Mouse (Mus musculus): ENCODE data around the gene Rap1b. TPM values are rescaled to one million over a fixed set of nuclear protein-coding genes. Genes with fewer than 3 reads are reported as not detected.

Gene Rap1b
- polyA plus RNA-seq, 1 experiment from 2014 or later, result 181 TPM

DNA sequence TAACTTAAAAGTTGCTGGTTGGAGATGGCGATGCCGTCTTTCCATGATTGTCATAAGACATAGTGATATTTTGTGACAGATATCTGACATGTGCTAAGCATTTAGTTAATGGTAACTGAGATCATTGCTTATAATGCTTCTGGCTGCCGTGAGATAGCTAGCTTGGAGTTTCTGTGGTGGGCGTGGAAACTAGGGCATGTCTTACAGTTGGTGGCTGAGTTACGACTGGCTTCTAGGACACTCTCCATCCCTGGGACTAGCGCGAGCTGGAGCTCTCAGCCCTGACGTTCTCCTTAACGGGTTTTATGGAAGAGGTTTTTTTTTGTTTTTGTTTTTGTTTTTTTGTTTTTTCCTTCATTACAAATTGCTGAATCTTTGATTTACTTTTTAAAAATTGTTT lies 32.8 kb upstream of the Rap1b start:
- Histone ChIP-seq H3K27me3 (ENCODE audit: control insufficient read depth, insufficient read depth, low read length) (no peaks in the 10 kb centered on the region), H3K9me3 (ENCODE audit: control insufficient read depth, low read length) (no peaks in the 10 kb centered on the region), H3K9ac (no peak overlapping the region), H3K4me1 (replicated peaks; ENCODE audit: control insufficient read depth, insufficient read depth, low read length) (no peaks in the 10 kb centered on the region), H3K4me2 (replicated peaks) (no peak overlapping the region), H3K4me3 (replicated peaks; ENCODE audit: low read length) (no peak overlapping the region), H3K36me3 (replicated peaks; ENCODE audit: control insufficient read depth, insufficient read depth) (no peaks in the 10 kb centered on the region), H3K27ac (no peak overlapping the region)
- WGBS, result 91% methylated on average over 9 of the region's 9 CpGs
- ATAC-seq (ENCODE audit: low FRiP score), result no peak
- no peak for DNase-seq (ENCODE audit: low spot score)

DNA sequence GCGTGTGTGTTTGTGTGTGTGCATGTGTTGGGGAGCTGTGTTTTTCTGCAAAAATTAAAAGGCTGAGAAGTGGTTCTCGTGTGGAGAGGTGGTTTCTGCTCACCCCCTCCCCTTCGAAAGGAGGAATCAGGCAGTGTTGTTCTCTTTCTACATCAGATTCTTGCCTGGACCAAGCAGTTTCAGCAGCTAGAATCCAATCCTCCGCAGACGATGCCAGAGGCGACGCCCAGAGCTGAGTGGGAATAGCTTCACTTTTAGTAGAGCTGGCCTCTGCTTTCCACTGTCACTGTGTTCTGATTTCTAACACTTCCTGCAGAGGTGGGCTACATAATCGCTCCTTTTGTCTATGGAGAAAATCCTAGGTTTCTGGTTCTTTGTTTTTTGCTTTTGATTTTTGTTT lies 31.0 kb upstream of the Rap1b start:
- Histone ChIP-seq H3K27me3 (ENCODE audit: control insufficient read depth, insufficient read depth, low read length) (no peaks in the 10 kb centered on the region), H3K36me3 (replicated peaks; ENCODE audit: control insufficient read depth, insufficient read depth) (no peaks in the 10 kb centered on the region), H3K4me2 (replicated peaks) (no peak overlapping the region), H3K27ac (no peak overlapping the region), H3K9ac (no peak overlapping the region), H3K4me1 (replicated peaks; ENCODE audit: control insufficient read depth, insufficient read depth, low read length) (no peaks in the 10 kb centered on the region), H3K4me3 (replicated peaks; ENCODE audit: low read length) (no peak overlapping the region), H3K9me3 (ENCODE audit: control insufficient read depth, low read length) (no peaks in the 10 kb centered on the region)
- ATAC-seq (ENCODE audit: low FRiP score) (no peak), DNase-seq (ENCODE audit: low spot score) (no peak)
- 85% methylated on average over 8 of the region's 8 CpGs for WGBS

GRCm38 (mm10) chr10:117876400-117876799 lies 30.6 kb upstream of the Rap1b start:
- H3K4me1 ChIP-seq (replicated peaks; ENCODE audit: control insufficient read depth, insufficient read depth, low read length), result no peaks in the 10 kb centered on the region
- WGBS, result 92% methylated on average over 18 of the region's 18 CpGs
- no peak overlapping the region for H3K4me2 ChIP-seq (replicated peaks)
- no peak for DNase-seq (ENCODE audit: low spot score)
- no peak overlapping the region for H3K9ac ChIP-seq
- no peak for ATAC-seq (ENCODE audit: low FRiP score)
- H3K4me3 ChIP-seq (replicated peaks; ENCODE audit: low read length), result no peak overlapping the region
- H3K36me3 ChIP-seq (replicated peaks; ENCODE audit: control insufficient read depth, insufficient read depth), result no peaks in the 10 kb centered on the region
- no peaks in the 10 kb centered on the region for H3K27me3 ChIP-seq (ENCODE audit: control insufficient read depth, insufficient read depth, low read length)
- no peak overlapping the region for H3K27ac ChIP-seq
- H3K9me3 ChIP-seq (ENCODE audit: control insufficient read depth, low read length), result no peaks in the 10 kb centered on the region

DNA sequence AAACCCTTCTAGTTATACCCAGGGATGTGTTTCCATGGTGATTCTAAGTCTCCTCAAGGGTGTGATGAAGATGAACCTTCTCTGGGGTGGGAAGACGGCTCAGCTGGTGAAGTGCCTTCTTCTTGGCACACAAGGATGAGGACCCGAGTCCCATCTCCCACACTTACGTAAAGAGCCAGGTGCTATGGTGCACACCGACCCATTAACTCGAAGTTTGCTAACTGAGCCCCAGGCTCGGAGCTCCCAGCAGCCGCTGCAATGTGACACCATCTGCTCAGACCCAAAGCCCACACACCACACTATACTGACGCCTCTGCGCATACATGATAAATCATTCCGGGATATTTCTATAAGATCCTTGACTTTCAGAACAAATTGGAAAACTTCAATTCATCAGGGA lies 29.1 kb upstream of the Rap1b start:
- 75% methylated on average over 10 of the region's 10 CpGs for WGBS
- no peaks in the 10 kb centered on the region for H3K27me3 ChIP-seq (ENCODE audit: control insufficient read depth, insufficient read depth, low read length)
- no peak overlapping the region for H3K9ac ChIP-seq
- no peaks in the 10 kb centered on the region for H3K36me3 ChIP-seq (replicated peaks; ENCODE audit: control insufficient read depth, insufficient read depth)
- no peaks in the 10 kb centered on the region for H3K9me3 ChIP-seq (ENCODE audit: control insufficient read depth, low read length)
- H3K4me3 ChIP-seq (replicated peaks; ENCODE audit: low read length), result no peak overlapping the region
- DNase-seq (ENCODE audit: low spot score), result no peak
- no peak for ATAC-seq (ENCODE audit: low FRiP score)
- no peak overlapping the region for H3K27ac ChIP-seq
- H3K4me2 ChIP-seq (replicated peaks), result no peak overlapping the region
- H3K4me1 ChIP-seq (replicated peaks; ENCODE audit: control insufficient read depth, insufficient read depth, low read length), result no peaks in the 10 kb centered on the region

DNA sequence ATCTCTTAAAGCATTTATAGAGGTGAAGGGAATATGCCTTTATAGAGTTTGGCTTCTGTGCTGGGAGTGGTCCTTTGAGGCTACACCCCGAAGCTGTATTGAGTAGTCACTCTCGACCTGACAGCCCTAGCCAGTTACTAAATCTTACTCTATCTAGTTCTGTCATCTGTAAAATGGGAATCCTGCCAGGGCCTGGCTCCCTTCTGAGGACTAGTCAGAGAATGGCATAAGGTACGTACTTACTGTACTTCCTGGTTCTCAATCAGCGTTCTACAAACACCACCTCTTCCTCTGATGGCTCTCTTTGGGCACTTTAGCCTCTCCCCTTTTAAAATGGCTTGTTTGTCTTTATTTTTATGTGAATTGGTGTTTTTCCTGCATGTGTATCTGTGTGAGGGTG lies 28.1 kb upstream of the Rap1b start:
- Histone ChIP-seq H3K4me1 (replicated peaks; ENCODE audit: control insufficient read depth, insufficient read depth, low read length) (no peaks in the 10 kb centered on the region), H3K27me3 (ENCODE audit: control insufficient read depth, insufficient read depth, low read length) (no peaks in the 10 kb centered on the region), H3K9ac (no peak overlapping the region), H3K36me3 (replicated peaks; ENCODE audit: control insufficient read depth, insufficient read depth) (no peaks in the 10 kb centered on the region), H3K9me3 (ENCODE audit: control insufficient read depth, low read length) (no peaks in the 10 kb centered on the region), H3K4me2 (replicated peaks) (no peak overlapping the region), H3K27ac (no peak overlapping the region), H3K4me3 (replicated peaks; ENCODE audit: low read length) (no peak overlapping the region)
- ATAC-seq (ENCODE audit: low FRiP score) (no peak), DNase-seq (ENCODE audit: low spot score) (no peak)
- WGBS, result 90% methylated on average over 4 of the region's 4 CpGs

- no peak overlapping the region for H3K9ac ChIP-seq
- no peak for ATAC-seq (ENCODE audit: low FRiP score)
- no peak overlapping the region for H3K4me3 ChIP-seq (replicated peaks; ENCODE audit: low read length)
- no peak for DNase-seq (ENCODE audit: low spot score)
- no peaks in the 10 kb centered on the region for H3K36me3 ChIP-seq (replicated peaks; ENCODE audit: control insufficient read depth, insufficient read depth)
- no peaks in the 10 kb centered on the region for H3K27me3 ChIP-seq (ENCODE audit: control insufficient read depth, insufficient read depth, low read length)
- H3K4me1 ChIP-seq (replicated peaks; ENCODE audit: control insufficient read depth, insufficient read depth, low read length), result no peaks in the 10 kb centered on the region
- 86% methylated on average over 10 of the region's 10 CpGs for WGBS
- H3K27ac ChIP-seq, result no peak overlapping the region
- H3K4me2 ChIP-seq (replicated peaks), result no peak overlapping the region
- H3K9me3 ChIP-seq (ENCODE audit: control insufficient read depth, low read length), result no peaks in the 10 kb centered on the region
These were observed 26.6 kb upstream of the Rap1b start for GRCm38 (mm10) chr10:117872468-117872867.

DNA sequence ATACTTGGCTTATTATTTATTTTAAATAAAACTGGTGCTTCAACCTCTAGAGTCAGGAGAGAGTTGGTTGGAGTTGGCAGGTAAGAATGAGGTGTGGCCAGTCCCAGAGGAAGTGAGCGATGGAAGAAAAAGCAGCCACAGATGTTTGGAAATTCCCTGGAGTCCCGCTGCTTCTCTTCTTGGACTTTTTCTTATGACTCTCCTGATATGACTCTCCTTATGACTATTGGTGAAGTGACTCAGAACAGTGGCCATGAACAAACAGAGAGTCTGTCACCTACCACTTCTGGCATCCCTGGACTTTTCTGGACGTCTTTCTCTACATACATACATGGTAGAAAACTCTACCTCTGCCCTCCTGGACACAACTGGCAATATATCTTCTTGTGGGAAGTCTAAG lies 21.5 kb upstream of the Rap1b start:
- ATAC-seq (ENCODE audit: low FRiP score) (no peak), DNase-seq (ENCODE audit: low spot score) (no peak)
- no peaks in the 10 kb centered on the region for H3K36me3 ChIP-seq (replicated peaks; ENCODE audit: control insufficient read depth, insufficient read depth)

DNA sequence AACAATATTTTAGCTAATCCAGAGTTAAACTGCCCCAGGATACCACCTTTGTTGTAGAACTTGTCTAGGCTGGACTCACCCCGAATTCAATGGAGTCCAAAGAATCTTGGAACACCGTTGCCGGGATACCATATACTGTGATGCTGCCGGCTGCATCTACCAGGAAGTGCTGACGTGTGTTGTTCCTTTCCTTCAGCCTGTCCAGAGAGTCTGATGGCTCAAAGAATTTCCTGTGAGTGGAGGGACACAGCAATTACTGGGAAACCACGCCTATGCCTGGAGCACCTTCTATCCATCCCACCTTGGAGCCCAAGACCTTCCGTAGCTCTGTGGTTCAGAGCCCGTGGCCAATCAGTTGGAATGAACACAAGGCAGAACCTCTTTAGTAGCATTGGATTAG lies 20.8 kb upstream of the Rap1b start:
- Histone ChIP-seq H3K4me3 (replicated peaks; ENCODE audit: low read length) (no peak overlapping the region), H3K27me3 (ENCODE audit: control insufficient read depth, insufficient read depth, low read length) (no peaks in the 10 kb centered on the region), H3K9ac (no peak overlapping the region), H3K4me2 (replicated peaks) (no peak overlapping the region), H3K4me1 (replicated peaks; ENCODE audit: control insufficient read depth, insufficient read depth, low read length) (no peaks in the 10 kb centered on the region), H3K36me3 (replicated peaks; ENCODE audit: control insufficient read depth, insufficient read depth) (no peaks in the 10 kb centered on the region), H3K9me3 (ENCODE audit: control insufficient read depth, low read length) (no peaks in the 10 kb centered on the region), H3K27ac (no peak overlapping the region)
- 62% methylated on average over 8 of the region's 8 CpGs for WGBS
- DNase-seq (ENCODE audit: low spot score) (no peak), ATAC-seq (ENCODE audit: low FRiP score) (no peak)

More for the DNA sequence above, 21.5 kb upstream of the Rap1b start:
- 89% methylated on average over 3 of the region's 3 CpGs for WGBS
- Histone ChIP-seq H3K27ac (no peak overlapping the region), H3K27me3 (ENCODE audit: control insufficient read depth, insufficient read depth, low read length) (no peaks in the 10 kb centered on the region), H3K4me1 (replicated peaks; ENCODE audit: control insufficient read depth, insufficient read depth, low read length) (no peaks in the 10 kb centered on the region), H3K9me3 (ENCODE audit: control insufficient read depth, low read length) (no peaks in the 10 kb centered on the region), H3K4me3 (replicated peaks; ENCODE audit: low read length) (no peak overlapping the region), H3K9ac (no peak overlapping the region), H3K4me2 (replicated peaks) (no peak overlapping the region)

DNA sequence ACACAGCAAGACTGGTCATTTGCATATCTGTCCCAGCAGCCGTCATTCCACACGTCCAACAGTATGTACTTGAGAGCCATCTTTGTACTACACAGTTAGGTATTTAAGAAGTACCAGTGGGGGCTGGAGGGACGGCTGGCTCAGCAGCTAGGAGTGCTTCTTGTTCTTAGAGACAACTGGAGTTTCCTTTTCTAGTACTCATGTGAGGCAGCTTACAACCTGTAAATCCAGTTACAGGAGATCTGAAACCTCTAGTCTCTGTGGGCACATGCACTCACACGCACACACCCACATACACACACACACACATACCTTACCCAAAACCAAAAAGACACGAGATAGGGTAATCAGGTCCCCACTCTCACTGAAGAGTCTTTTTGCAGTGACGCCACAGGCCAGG lies 18.9 kb upstream of the Rap1b start:
- no peaks in the 10 kb centered on the region for H3K9me3 ChIP-seq (ENCODE audit: control insufficient read depth, low read length)
- no peaks in the 10 kb centered on the region for H3K27me3 ChIP-seq (ENCODE audit: control insufficient read depth, insufficient read depth, low read length)
- no peak overlapping the region for H3K9ac ChIP-seq
- ATAC-seq (ENCODE audit: low FRiP score) (no peak), DNase-seq (ENCODE audit: low spot score) (no peak)
- H3K27ac ChIP-seq, result no peak overlapping the region
- H3K36me3 ChIP-seq (replicated peaks; ENCODE audit: control insufficient read depth, insufficient read depth), result no peaks in the 10 kb centered on the region
- 79% methylated on average over 6 of the region's 6 CpGs for WGBS
- no peak overlapping the region for H3K4me2 ChIP-seq (replicated peaks)
- H3K4me1 ChIP-seq (replicated peaks; ENCODE audit: control insufficient read depth, insufficient read depth, low read length), result no peaks in the 10 kb centered on the region
- no peak overlapping the region for H3K4me3 ChIP-seq (replicated peaks; ENCODE audit: low read length)

DNA sequence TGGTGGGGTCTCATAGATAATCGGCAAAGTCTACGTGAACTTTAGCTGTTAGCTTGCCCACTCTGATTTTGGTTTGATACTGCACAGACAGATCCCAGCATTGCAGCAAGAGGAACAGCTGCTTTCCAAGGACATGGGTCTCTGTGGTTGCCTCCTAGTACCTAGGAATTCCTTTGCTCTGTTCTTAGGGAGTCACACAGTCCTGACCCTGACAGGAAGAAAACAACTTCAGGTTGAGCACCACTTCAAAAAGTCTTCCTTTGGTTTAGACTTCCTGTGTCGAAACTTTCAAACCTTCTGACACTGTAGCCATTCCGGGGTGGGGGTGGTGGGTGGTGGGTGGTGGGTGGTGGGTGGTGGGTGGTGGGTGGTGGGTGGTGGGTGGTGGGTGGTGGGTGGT lies 18.4 kb upstream of the Rap1b start:
- no peak overlapping the region for H3K4me3 ChIP-seq (replicated peaks; ENCODE audit: low read length)
- no peak overlapping the region for H3K9ac ChIP-seq
- DNase-seq (ENCODE audit: low spot score) (no peak), ATAC-seq (ENCODE audit: low FRiP score) (no peak)
- no peak overlapping the region for H3K27ac ChIP-seq
- no peaks in the 10 kb centered on the region for H3K4me1 ChIP-seq (replicated peaks; ENCODE audit: control insufficient read depth, insufficient read depth, low read length)
- no peaks in the 10 kb centered on the region for H3K27me3 ChIP-seq (ENCODE audit: control insufficient read depth, insufficient read depth, low read length)
- H3K36me3 ChIP-seq (replicated peaks; ENCODE audit: control insufficient read depth, insufficient read depth), result no peaks in the 10 kb centered on the region
- H3K4me2 ChIP-seq (replicated peaks), result no peak overlapping the region
- H3K9me3 ChIP-seq (ENCODE audit: control insufficient read depth, low read length), result no peaks in the 10 kb centered on the region
- 95% methylated on average over 4 of the region's 4 CpGs for WGBS

All from hindbrain, embryonic 14.5 days (tissue).